Mouse (Mus musculus) CH12.LX (cell line): ENCODE data around the gene Paqr5. TPM values are rescaled to one million over a fixed set of nuclear protein-coding genes. Genes with fewer than 3 reads are reported as not detected.

Source experiments
- DNase-seq: peaks from one replicate; pipeline ENCODE4 v3.0.0-alpha.2; 2013; ENCODE audit errors: extremely low read depth
- H3K27ac ChIP-seq: 2 replicates; pipeline ENCODE4 v1.5.1; 2012; ENCODE audit warnings: low read depth, mild to moderate bottlenecking, control low read depth, moderate library complexity; ENCODE audit not compliant: insufficient read depth
- H3K27me3 ChIP-seq: replicated peaks from 2 replicates; pipeline ENCODE3; 2012; ENCODE audit warnings: inconsistent platforms
- H3K36me3 ChIP-seq, 2 experiments: replicated peaks in 1 of 2; 2 replicates each; pipeline versions ENCODE3 to v1.6.1; 2012; ENCODE audit warnings: inconsistent platforms in 1 of 2, low read length in 1 of 2, mild to moderate bottlenecking in 1 of 2, mixed read lengths in 1 of 2, moderate library complexity in 1 of 2; ENCODE audit not compliant: control insufficient read depth in 1 of 2, insufficient read depth in 1 of 2
- H3K4me1 ChIP-seq, 2 experiments: 2 replicates each; pipeline ENCODE4 v1.6.1; 2012; ENCODE audit warnings: inconsistent platforms in 1 of 2, moderate library complexity in 1 of 2; ENCODE audit not compliant: insufficient read depth in 2 of 2, control insufficient read depth in 1 of 2
- H3K4me2 ChIP-seq: 2 replicates; pipeline ENCODE4 v1.6.1; 2012; ENCODE audit warnings: low read depth, mild to moderate bottlenecking, control low read depth; ENCODE audit not compliant: poor library complexity, insufficient read depth, severe bottlenecking
- H3K4me3 ChIP-seq, 3 experiments: fragments of 150-350 bp in 1 of 3; sonication (generic) in 1 of 3; replicated peaks in 1 of 3; 2 replicates each; pipeline versions ENCODE3 to v1.5.1; 2011 to 2012; ENCODE audit warnings: low read depth in 2 of 3, low read length in 2 of 3, mild to moderate bottlenecking in 2 of 3, moderate library complexity in 2 of 3, control low read depth in 1 of 3, improper control_type of control experiment in 1 of 3, inconsistent platforms in 1 of 3, mixed read lengths in 1 of 3; ENCODE audit not compliant: poor library complexity in 1 of 3
- H3K79me2 ChIP-seq: replicated peaks from 2 replicates; pipeline ENCODE4 v1.6.1; 2012; ENCODE audit warnings: mild to moderate bottlenecking, moderate library complexity; ENCODE audit not compliant: control insufficient read depth, poor library complexity, insufficient read depth, severe bottlenecking; ENCODE audit errors: extremely low read depth
- H3K9ac ChIP-seq: 2 replicates; pipeline ENCODE4 v1.6.1; 2012; ENCODE audit warnings: low read depth, mild to moderate bottlenecking, control low read depth, moderate library complexity; ENCODE audit not compliant: insufficient read depth
- H3K9me3 ChIP-seq: replicated peaks from 2 replicates; pipeline ENCODE3; 2012; ENCODE audit warnings: low read length, inconsistent platforms, mixed read lengths
- CHD2 ChIP-seq: IDR thresholded peaks from 2 replicates; pipeline ENCODE4 v1.6.1; 2011; ENCODE audit warnings: low read length, improper control_type of control experiment
- E2F4 ChIP-seq: IDR thresholded peaks from 2 replicates; pipeline ENCODE4 v1.6.1; 2011; ENCODE audit warnings: low read depth, low read length, improper control_type of control experiment; ENCODE audit not compliant: insufficient replicate concordance
- EP300 ChIP-seq: IDR thresholded peaks from 2 replicates; pipeline ENCODE4 v1.6.1; 2011; ENCODE audit warnings: low read length, improper control_type of control experiment
- ETS1 ChIP-seq: conservative IDR thresholded peaks from 2 replicates; pipeline ENCODE4 v1.6.1; 2012; ENCODE audit warnings: low read depth, mild to moderate bottlenecking, inconsistent platforms, low read length, improper control_type of control experiment, moderate library complexity
- JUND ChIP-seq: conservative IDR thresholded peaks from 2 replicates; pipeline ENCODE4 v1.6.1; 2011; ENCODE audit warnings: low read depth, low read length, improper control_type of control experiment
- MAFK ChIP-seq: IDR thresholded peaks from 2 replicates; pipeline ENCODE4 v1.6.1; 2011; ENCODE audit warnings: low read length, improper control_type of control experiment; ENCODE audit not compliant: insufficient replicate concordance
- MAX ChIP-seq: IDR thresholded peaks from 2 replicates; pipeline ENCODE4 v1.6.1; 2011; ENCODE audit warnings: low read length, improper control_type of control experiment
- MEF2A ChIP-seq: IDR thresholded peaks from 2 replicates; pipeline ENCODE4 v1.6.1; 2014; ENCODE audit warnings: low read depth, mild to moderate bottlenecking, inconsistent platforms, low read length, improper control_type of control experiment, borderline replicate concordance
- MXI1 ChIP-seq: IDR thresholded peaks from 2 replicates; pipeline ENCODE4 v1.6.1; 2011; ENCODE audit warnings: mild to moderate bottlenecking, low read depth, low read length, improper control_type of control experiment
- MYC ChIP-seq: IDR thresholded peaks from 2 replicates; pipeline ENCODE4 v1.6.1; 2011; ENCODE audit warnings: low read depth, mild to moderate bottlenecking, improper control_type of control experiment, low read length
- NRF1 ChIP-seq: IDR thresholded peaks from 2 replicates; pipeline ENCODE4 v1.6.1; 2014; ENCODE audit warnings: low read depth, mild to moderate bottlenecking, inconsistent platforms, low read length, improper control_type of control experiment, moderate library complexity
- POLR2A ChIP-seq: IDR thresholded peaks from 2 replicates; pipeline ENCODE4 v1.6.1; 2011; ENCODE audit warnings: low read depth, mild to moderate bottlenecking, improper control_type of control experiment, low read length
- POLR2AphosphoS2 ChIP-seq: IDR thresholded peaks from 2 replicates; pipeline ENCODE4 v1.6.1; 2011; ENCODE audit warnings: low read depth, low read length, improper control_type of control experiment
- RAD21 ChIP-seq: IDR thresholded peaks from 2 replicates; pipeline ENCODE4 v1.6.1; 2011; ENCODE audit warnings: low read depth, mild to moderate bottlenecking, low read length, improper control_type of control experiment, moderate library complexity
- RCOR1 ChIP-seq: conservative IDR thresholded peaks from 2 replicates; pipeline ENCODE4 v1.6.1; 2012; ENCODE audit warnings: low read depth, mild to moderate bottlenecking, inconsistent platforms, low read length, improper control_type of control experiment
- SIN3A ChIP-seq: IDR thresholded peaks from 2 replicates; pipeline ENCODE4 v1.6.1; 2012; ENCODE audit warnings: low read length, improper control_type of control experiment, inconsistent platforms
- ZKSCAN1 ChIP-seq: IDR thresholded peaks from 2 replicates; pipeline ENCODE4 v1.6.1; 2012; ENCODE audit warnings: low read depth, inconsistent platforms, low read length, improper control_type of control experiment, borderline replicate concordance
- ZMIZ1 ChIP-seq: IDR thresholded peaks from 2 replicates; pipeline ENCODE4 v1.6.1; 2012; ENCODE audit warnings: low read depth, mild to moderate bottlenecking, inconsistent platforms, low read length, improper control_type of control experiment
- dilution Hi-C: fragments of 300-500 bp; cut with MboI; formaldehyde crosslinking; loops from 2 replicates; pipeline ENCODE4 v1.14.3; 2020; ENCODE audit warnings: low sequenced_read_pairs; ENCODE audit not compliant: extremely low pct_unique_long_range_greater_than_20kb, extremely low pct_ligation_motif_present
- in situ Hi-C: fragments of 300-500 bp; cut with MboI; formaldehyde crosslinking; loops from 3 replicates; pipeline ENCODE4 v1.14.3; 2019; ENCODE audit warnings: low sequenced_read_pairs, low pct_ligation_motif_present, low pct_unique_long_range_greater_than_20kb, mixed read lengths
- polyA plus RNA-seq: library from polyadenylated mRNA; unstranded; fragments of >175 nt; gene quantifications from 2 replicates; pipeline ENCODE4 v1.2.1, GENCODE M21; 2012; ENCODE audit warnings: low read depth; ENCODE audit not compliant: insufficient read length
- total RNA-seq, 2 experiments: library from RNA; depleted of rRNA; stranded (reverse); fragments of 300-350 nt in 1 of 2; fragments of >200 nt in 1 of 2; gene quantifications; 2 replicates each; pipeline ENCODE4 v1.2.3; 2012 to 2014

Paqr5 gene
- total and polyA plus RNA-seq, 3 experiments, result 0.38 to 0.43 (median 0.39) TPM

DNA sequence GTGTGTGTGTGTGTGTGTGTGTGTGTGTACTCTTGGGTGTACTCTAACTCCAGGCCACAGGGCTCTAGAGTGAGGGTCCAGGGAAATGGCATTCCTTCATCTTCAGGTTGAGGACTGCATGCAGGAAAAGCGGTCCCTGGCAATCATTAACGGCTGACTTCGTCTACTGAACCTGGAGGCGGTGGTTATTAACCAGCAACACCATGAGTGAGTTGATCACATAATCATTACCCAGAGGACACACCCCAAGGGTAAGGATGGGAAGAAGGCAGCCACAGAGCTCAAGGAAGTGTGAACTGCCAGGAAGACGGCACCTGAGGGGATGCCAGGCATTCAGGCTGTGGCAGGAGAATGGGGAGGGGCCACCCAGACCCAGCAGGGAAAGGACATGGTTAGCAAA, 18.3 kb downstream of the Paqr5 start:
- no peak for DNase-seq
- no peak overlapping the region for H3K4me3 ChIP-seq
- dilution Hi-C loops, result no loop called here
- H3K4me1 ChIP-seq, result no peaks in the 10 kb centered on the region
- no peak overlapping the region for H3K4me2 ChIP-seq
- no peaks in the 10 kb centered on the region for H3K9me3 ChIP-seq
- TF ChIP-seq CHD2, result no peak
- no peak for TF ChIP-seq JUND
- no peak for TF ChIP-seq MAFK
- no peak for TF ChIP-seq POLR2AphosphoS2
- TF ChIP-seq POLR2A, result no peak
- TF ChIP-seq MXI1, result no peak
- TF ChIP-seq NRF1, result no peak
- TF ChIP-seq ETS1, result no peak
- no peak for TF ChIP-seq EP300
- no peak for TF ChIP-seq MEF2A
- TF ChIP-seq SIN3A, result no peak
- no peak for TF ChIP-seq E2F4
- no peak for TF ChIP-seq MYC
- TF ChIP-seq, all 38 proteins: peak for 0
- H3K79me2 ChIP-seq, result no peaks in the 10 kb centered on the region
- H3K9ac ChIP-seq, result no peak overlapping the region
- H3K27ac ChIP-seq, result no peak overlapping the region
- in situ Hi-C loops, result no loop called here
- H3K36me3 ChIP-seq, result no peaks in the 10 kb centered on the region
- peaks cover 53% of the 10 kb centered on the region for H3K27me3 ChIP-seq

GRCm38 (mm10) chr9:62007028-62007427, 19.6 kb downstream of the Paqr5 start:
- Histone ChIP-seq H3K4me1 (no peaks in the 10 kb centered on the region), H3K27ac (no peak overlapping the region), H3K79me2 (no peaks in the 10 kb centered on the region), H3K36me3 (no peaks in the 10 kb centered on the region), H3K4me3 (no peak overlapping the region), H3K27me3 (peaks cover 42% of the 10 kb centered on the region), H3K9ac (no peak overlapping the region), H3K4me2 (no peak overlapping the region), H3K9me3 (no peaks in the 10 kb centered on the region)
- TF ChIP-seq EP300, result no peak
- no peak for TF ChIP-seq NRF1
- no peak for TF ChIP-seq ZKSCAN1
- no peak for TF ChIP-seq ZMIZ1
- TF ChIP-seq MAX, result no peak
- no peak for TF ChIP-seq CHD2
- no peak for TF ChIP-seq SIN3A
- TF ChIP-seq RAD21, result no peak
- TF ChIP-seq RCOR1, result no peak
- dilution Hi-C loops, result no loop called here
- in situ Hi-C loops, result no loop called here
- no peak for DNase-seq
